Mouse (Mus musculus) CH12.LX (cell line): Measurements from ENCODE around the gene 4930402F06Rik. TPM values are rescaled to one million over a fixed set of nuclear protein-coding genes. Genes with fewer than 3 reads are reported as not detected.

Experiments
- DNase-seq: peaks from one replicate; pipeline ENCODE4 v3.0.0-alpha.2; 2013; ENCODE audit errors: extremely low read depth
- H3K27ac ChIP-seq: 2 replicates; pipeline ENCODE4 v1.5.1; 2012; ENCODE audit warnings: low read depth, mild to moderate bottlenecking, control low read depth, moderate library complexity; ENCODE audit not compliant: insufficient read depth
- H3K27me3 ChIP-seq: replicated peaks from 2 replicates; pipeline ENCODE3; 2012; ENCODE audit warnings: inconsistent platforms
- H3K36me3 ChIP-seq, 2 experiments: replicated peaks in 1 of 2; 2 replicates each; pipeline versions ENCODE3 to v1.6.1; 2012; ENCODE audit warnings: inconsistent platforms in 1 of 2, low read length in 1 of 2, mild to moderate bottlenecking in 1 of 2, mixed read lengths in 1 of 2, moderate library complexity in 1 of 2; ENCODE audit not compliant: control insufficient read depth in 1 of 2, insufficient read depth in 1 of 2
- H3K4me1 ChIP-seq, 2 experiments: 2 replicates each; pipeline ENCODE4 v1.6.1; 2012; ENCODE audit warnings: inconsistent platforms in 1 of 2, moderate library complexity in 1 of 2; ENCODE audit not compliant: insufficient read depth in 2 of 2, control insufficient read depth in 1 of 2
- H3K4me2 ChIP-seq: 2 replicates; pipeline ENCODE4 v1.6.1; 2012; ENCODE audit warnings: low read depth, mild to moderate bottlenecking, control low read depth; ENCODE audit not compliant: poor library complexity, insufficient read depth, severe bottlenecking
- H3K4me3 ChIP-seq, 3 experiments: fragments of 150-350 bp in 1 of 3; sonication (generic) in 1 of 3; replicated peaks in 1 of 3; 2 replicates each; pipeline versions ENCODE3 to v1.5.1; 2011 to 2012; ENCODE audit warnings: low read depth in 2 of 3, low read length in 2 of 3, mild to moderate bottlenecking in 2 of 3, moderate library complexity in 2 of 3, control low read depth in 1 of 3, improper control_type of control experiment in 1 of 3, inconsistent platforms in 1 of 3, mixed read lengths in 1 of 3; ENCODE audit not compliant: poor library complexity in 1 of 3
- H3K79me2 ChIP-seq: replicated peaks from 2 replicates; pipeline ENCODE4 v1.6.1; 2012; ENCODE audit warnings: mild to moderate bottlenecking, moderate library complexity; ENCODE audit not compliant: control insufficient read depth, poor library complexity, insufficient read depth, severe bottlenecking; ENCODE audit errors: extremely low read depth
- H3K9ac ChIP-seq: 2 replicates; pipeline ENCODE4 v1.6.1; 2012; ENCODE audit warnings: low read depth, mild to moderate bottlenecking, control low read depth, moderate library complexity; ENCODE audit not compliant: insufficient read depth
- H3K9me3 ChIP-seq: replicated peaks from 2 replicates; pipeline ENCODE3; 2012; ENCODE audit warnings: low read length, inconsistent platforms, mixed read lengths
- BHLHE40 ChIP-seq: IDR thresholded peaks from 2 replicates; pipeline ENCODE4 v1.6.1; 2011; ENCODE audit warnings: mild to moderate bottlenecking, low read depth, low read length, improper control_type of control experiment
- CHD1 ChIP-seq: IDR thresholded peaks from 2 replicates; pipeline ENCODE4 v1.6.1; 2012; ENCODE audit warnings: low read depth, low read length, improper control_type of control experiment, inconsistent platforms
- CHD2 ChIP-seq: IDR thresholded peaks from 2 replicates; pipeline ENCODE4 v1.6.1; 2011; ENCODE audit warnings: low read length, improper control_type of control experiment
- CTCF ChIP-seq, 2 experiments: IDR thresholded peaks in 1 of 2; conservative IDR thresholded peaks in 1 of 2; 2 replicates each; pipeline ENCODE4 v1.5.1; 2011 to 2012; ENCODE audit warnings: low read depth in 2 of 2, low read length in 2 of 2, improper control_type of control experiment in 1 of 2, inconsistent platforms in 1 of 2, mild to moderate bottlenecking in 1 of 2, moderate library complexity in 1 of 2
- E2F4 ChIP-seq: IDR thresholded peaks from 2 replicates; pipeline ENCODE4 v1.6.1; 2011; ENCODE audit warnings: low read depth, low read length, improper control_type of control experiment; ENCODE audit not compliant: insufficient replicate concordance
- ELF1 ChIP-seq: IDR thresholded peaks from 2 replicates; pipeline ENCODE4 v1.6.1; 2014; ENCODE audit warnings: low read depth, mild to moderate bottlenecking, inconsistent platforms, low read length, improper control_type of control experiment
- GABPA ChIP-seq: IDR thresholded peaks from 2 replicates; pipeline ENCODE4 v1.6.1; 2012; ENCODE audit warnings: low read depth, low read length, improper control_type of control experiment, inconsistent platforms; ENCODE audit not compliant: insufficient replicate concordance
- IRF4 ChIP-seq: IDR thresholded peaks from 2 replicates; pipeline ENCODE4 v1.6.1; 2014; ENCODE audit warnings: low read depth, mild to moderate bottlenecking, inconsistent platforms, low read length, improper control_type of control experiment
- JUN ChIP-seq: IDR thresholded peaks from 2 replicates; pipeline ENCODE4 v1.6.1; 2011; ENCODE audit warnings: low read depth, mild to moderate bottlenecking, low read length, improper control_type of control experiment, moderate library complexity; ENCODE audit not compliant: insufficient read depth
- JUND ChIP-seq: conservative IDR thresholded peaks from 2 replicates; pipeline ENCODE4 v1.6.1; 2011; ENCODE audit warnings: low read depth, low read length, improper control_type of control experiment
- KAT2A ChIP-seq: IDR thresholded peaks from 2 replicates; pipeline ENCODE4 v1.6.1; 2012; ENCODE audit warnings: low read length, improper control_type of control experiment, inconsistent platforms; ENCODE audit not compliant: insufficient replicate concordance
- MAFK ChIP-seq: IDR thresholded peaks from 2 replicates; pipeline ENCODE4 v1.6.1; 2011; ENCODE audit warnings: low read length, improper control_type of control experiment; ENCODE audit not compliant: insufficient replicate concordance
- MAX ChIP-seq: IDR thresholded peaks from 2 replicates; pipeline ENCODE4 v1.6.1; 2011; ENCODE audit warnings: low read length, improper control_type of control experiment
- MAZ ChIP-seq: IDR thresholded peaks from 2 replicates; pipeline ENCODE4 v1.6.1; 2012; ENCODE audit warnings: low read depth, mild to moderate bottlenecking, inconsistent platforms, low read length, improper control_type of control experiment, moderate library complexity
- MEF2A ChIP-seq: IDR thresholded peaks from 2 replicates; pipeline ENCODE4 v1.6.1; 2014; ENCODE audit warnings: low read depth, mild to moderate bottlenecking, inconsistent platforms, low read length, improper control_type of control experiment, borderline replicate concordance
- MXI1 ChIP-seq: IDR thresholded peaks from 2 replicates; pipeline ENCODE4 v1.6.1; 2011; ENCODE audit warnings: mild to moderate bottlenecking, low read depth, low read length, improper control_type of control experiment
- NRF1 ChIP-seq: IDR thresholded peaks from 2 replicates; pipeline ENCODE4 v1.6.1; 2014; ENCODE audit warnings: low read depth, mild to moderate bottlenecking, inconsistent platforms, low read length, improper control_type of control experiment, moderate library complexity
- PAX5 ChIP-seq: IDR thresholded peaks from 2 replicates; pipeline ENCODE4 v1.6.1; 2012; ENCODE audit warnings: low read length, inconsistent platforms, mixed read lengths
- RAD21 ChIP-seq: IDR thresholded peaks from 2 replicates; pipeline ENCODE4 v1.6.1; 2011; ENCODE audit warnings: low read depth, mild to moderate bottlenecking, low read length, improper control_type of control experiment, moderate library complexity
- RCOR1 ChIP-seq: conservative IDR thresholded peaks from 2 replicates; pipeline ENCODE4 v1.6.1; 2012; ENCODE audit warnings: low read depth, mild to moderate bottlenecking, inconsistent platforms, low read length, improper control_type of control experiment
- SIN3A ChIP-seq: IDR thresholded peaks from 2 replicates; pipeline ENCODE4 v1.6.1; 2012; ENCODE audit warnings: low read length, improper control_type of control experiment, inconsistent platforms
- SMC3 ChIP-seq: IDR thresholded peaks from 2 replicates; pipeline ENCODE4 v1.6.1; 2011; ENCODE audit warnings: low read depth, low read length, improper control_type of control experiment
- TBP ChIP-seq: conservative IDR thresholded peaks from 2 replicates; pipeline ENCODE4 v1.6.1; 2011; ENCODE audit warnings: low read depth, low read length, improper control_type of control experiment
- TCF12 ChIP-seq: IDR thresholded peaks from 2 replicates; pipeline ENCODE4 v1.6.1; 2014; ENCODE audit warnings: low read depth, mild to moderate bottlenecking, inconsistent platforms, low read length, improper control_type of control experiment
- UBTF ChIP-seq: IDR thresholded peaks from 2 replicates; pipeline ENCODE4 v1.6.1; 2012; ENCODE audit warnings: low read depth, mild to moderate bottlenecking, inconsistent platforms, low read length, improper control_type of control experiment, moderate library complexity
- USF1 ChIP-seq: IDR thresholded peaks from 2 replicates; pipeline ENCODE4 v1.6.1; 2014; ENCODE audit warnings: low read depth, mild to moderate bottlenecking, inconsistent platforms, low read length, improper control_type of control experiment
- USF2 ChIP-seq: conservative IDR thresholded peaks from 2 replicates; pipeline ENCODE4 v1.6.1; 2011; ENCODE audit warnings: low read depth, low read length, improper control_type of control experiment
- ZC3H11A ChIP-seq: IDR thresholded peaks from 2 replicates; pipeline ENCODE4 v1.6.1; 2012; ENCODE audit warnings: low read depth, mild to moderate bottlenecking, inconsistent platforms, low read length, improper control_type of control experiment
- ZKSCAN1 ChIP-seq: IDR thresholded peaks from 2 replicates; pipeline ENCODE4 v1.6.1; 2012; ENCODE audit warnings: low read depth, inconsistent platforms, low read length, improper control_type of control experiment, borderline replicate concordance
- ZMIZ1 ChIP-seq: IDR thresholded peaks from 2 replicates; pipeline ENCODE4 v1.6.1; 2012; ENCODE audit warnings: low read depth, mild to moderate bottlenecking, inconsistent platforms, low read length, improper control_type of control experiment
- ZNF384 ChIP-seq: IDR thresholded peaks from 2 replicates; pipeline ENCODE4 v1.6.1; 2012; ENCODE audit warnings: low read depth, low read length, improper control_type of control experiment, inconsistent platforms
- dilution Hi-C: fragments of 300-500 bp; cut with MboI; formaldehyde crosslinking; loops from 2 replicates; pipeline ENCODE4 v1.14.3; 2020; ENCODE audit warnings: low sequenced_read_pairs; ENCODE audit not compliant: extremely low pct_unique_long_range_greater_than_20kb, extremely low pct_ligation_motif_present
- in situ Hi-C: fragments of 300-500 bp; cut with MboI; formaldehyde crosslinking; loops from 3 replicates; pipeline ENCODE4 v1.14.3; 2019; ENCODE audit warnings: low sequenced_read_pairs, low pct_ligation_motif_present, low pct_unique_long_range_greater_than_20kb, mixed read lengths
- polyA plus RNA-seq: library from polyadenylated mRNA; unstranded; fragments of >175 nt; gene quantifications from 2 replicates; pipeline ENCODE4 v1.2.1, GENCODE M21; 2012; ENCODE audit warnings: low read depth; ENCODE audit not compliant: insufficient read length
- total RNA-seq, 2 experiments: library from RNA; depleted of rRNA; stranded (reverse); fragments of 300-350 nt in 1 of 2; fragments of >200 nt in 1 of 2; gene quantifications; 2 replicates each; pipeline ENCODE4 v1.2.3; 2012 to 2014

Gene 4930402F06Rik
- total and polyA plus RNA-seq, 3 experiments, result not detected

GRCm38 (mm10) chr2:35422384-35422783 is 25.4 kb upstream of the 4930402F06Rik start:
- Histone ChIP-seq H3K9ac (no peak overlapping the region), H3K36me3 (peaks cover 76 to 93% of the 10 kb centered on the region in 2 experiments), H3K79me2 (peaks cover 8% of the 10 kb centered on the region), H3K27me3 (no peaks in the 10 kb centered on the region), H3K9me3 (peaks cover 16% of the 10 kb centered on the region), H3K4me3 (no peak overlapping the region), H3K27ac (no peak overlapping the region), H3K4me2 (no peak overlapping the region), H3K4me1 (peaks cover 12 to 30% of the 10 kb centered on the region in 2 experiments)
- DNase-seq, result no peak
- TF ChIP-seq RAD21 (no peak), ZC3H11A (no peak), ZNF384 (no peak), JUND (no peak), MEF2A (no peak), ZMIZ1 (no peak), CTCF (conservative IDR thresholded peaks at IDR 0.05 in 1 of 2, IDR thresholded peaks at IDR 0.05 in 1 of 2; ENCODE audit: low read depth in 2 of 2, low read length in 2 of 2) (no peak), RCOR1 (no peak), CHD1 (no peak), GABPA (no peak), JUN (no peak), KAT2A (no peak), PAX5 (no peak), NRF1 (no peak), BHLHE40 (no peak), IRF4 (no peak), TCF12 (no peak), MXI1 (no peak)
- dilution Hi-C loops (no loop called here), in situ Hi-C loops (no loop called here)

GRCm38 (mm10) chr2:35420681-35421080 is 23.7 kb upstream of the 4930402F06Rik start:
- Histone ChIP-seq H3K4me2 (no peak overlapping the region), H3K9me3 (peaks cover 16% of the 10 kb centered on the region), H3K36me3 (peaks cover 65 to 82% of the 10 kb centered on the region in 2 experiments), H3K4me3 (no peak overlapping the region), H3K27ac (no peak overlapping the region), H3K27me3 (no peaks in the 10 kb centered on the region), H3K79me2 (peaks cover 4% of the 10 kb centered on the region), H3K4me1 (peaks cover 23 to 45% of the 10 kb centered on the region in 2 experiments), H3K9ac (no peak overlapping the region)
- in situ Hi-C loops, result no loop called here
- dilution Hi-C loops, result no loop called here
- DNase-seq, result peak; percentile 24
- no peak for TF ChIP-seq RCOR1
- TF ChIP-seq USF2, result no peak
- no peak for TF ChIP-seq TBP
- no peak for TF ChIP-seq E2F4
- no peak for TF ChIP-seq MAFK
- TF ChIP-seq KAT2A, result no peak
- no peak for TF ChIP-seq SIN3A
- no peak for TF ChIP-seq CTCF (conservative IDR thresholded peaks at IDR 0.05 in 1 of 2, IDR thresholded peaks at IDR 0.05 in 1 of 2; ENCODE audit: low read depth in 2 of 2, low read length in 2 of 2)
- TF ChIP-seq JUND, result no peak
- TF ChIP-seq USF1, result no peak
- TF ChIP-seq PAX5, result no peak
- no peak for TF ChIP-seq ZKSCAN1
- TF ChIP-seq BHLHE40, result peak; percentile 33; the same call in 1 of the 2 replicates
- TF ChIP-seq MEF2A, result peak; percentile 19; the same call in 1 of the 2 replicates
- no peak for TF ChIP-seq ZMIZ1
- TF ChIP-seq NRF1, result no peak
- no peak for TF ChIP-seq ELF1
- TF ChIP-seq TCF12, result peak; percentile 34; the same call in 1 of the 2 replicates
- TF ChIP-seq CHD2, result no peak
- TF ChIP-seq GABPA, result no peak
- peak; percentile 76 for TF ChIP-seq IRF4
- TF ChIP-seq UBTF, result no peak
- TF ChIP-seq MAX, result no peak
- TF ChIP-seq MAZ, result no peak
- peak; percentile 1; the same call in 1 of the 2 replicates for TF ChIP-seq SMC3
